8 mouse cellular contexts compared by ENCODE assay signal in genomic region chr9:96669877-96670276, GRCm38 (mm10). TPM values are rescaled to one million over a fixed set of nuclear protein-coding genes. Genes with fewer than 3 reads are reported as not detected.
DNase-seq lines count a peak whose midpoint lies in the region; ATAC-seq lines count a peak whose summit lies in the region.

No protein-coding gene starts in this region.

- H3K4me3 ChIP-seq in intestine, embryonic 14.5 days (ENCODE audit: low read depth, low read length), result peak overlapping the region; percentile 29

- no peaks in the 10 kb centered on the region for H3K27me3 ChIP-seq in intestine, embryonic 14.5 days (replicated peaks; ENCODE audit: control insufficient read depth, insufficient read depth, low read length)

- 1% methylated on average over 15 of the region's 15 CpGs for WGBS in intestine, embryonic 14.5 days

- no peaks in the 10 kb centered on the region for H3K4me1 ChIP-seq in intestine, embryonic 14.5 days (replicated peaks; ENCODE audit: control insufficient read depth, insufficient read depth, low read length)

- H3K9ac ChIP-seq in intestine, embryonic 14.5 days (ENCODE audit: low read length), result peak overlapping the region; percentile 34; the same call in 1 of the 2 replicates

- peak overlapping the region; percentile 51 for H3K4me2 ChIP-seq in intestine, embryonic 14.5 days (ENCODE audit: low read length)

- H3K36me3 ChIP-seq in intestine, embryonic 14.5 days (ENCODE audit: control insufficient read depth, insufficient read depth, low read length), result no peaks in the 10 kb centered on the region

- ATAC-seq in intestine, embryonic 14.5 days (replicated peaks; ENCODE audit: low FRiP score, low TSS enrichment, low read depth), result peak; percentile 99

- peak; percentile 87 to 91 for DNase-seq in adrenal gland, adult 18-20 months (ENCODE audit: low spot score in 2 of 2)
- peak; percentile 98 for DNase-seq in embryo, embryonic 11 days
- DNase-seq in gastrocnemius, postnatal 25 days, result peak; percentile 91
- peak; percentile 93 for DNase-seq in intestine, embryonic 14.5 days (ENCODE audit: low spot score)
- peak; percentile 97 to 98 for DNase-seq in left cerebral cortex, postnatal 14 days (ENCODE audit: low spot score in 2 of 2)
- peak; percentile 97 for DNase-seq in mesoderm, embryonic 11.5 days (ENCODE audit: low read depth, low spot score)
- DNase-seq in right cerebral cortex, postnatal 36 days (ENCODE audit: low spot score in 2 of 2), result peak; percentile 95 to 98
- DNase-seq in yolk sac, embryonic 10.5 days (ENCODE audit: low spot score), result peak; percentile 91

- intact Hi-C loops in left cerebral cortex, postnatal 14 days (cut with DNase I), result loop anchor here (2.0 to 5.0 kb wide), 3 partner anchors 97 to 149 kb away; no protein-coding TSS in a partner anchor

- 0 out of 2 replicates have a peak overlapping the region, but pooled peaks have one; percentile 36 for H3K27ac ChIP-seq in intestine, embryonic 14.5 days (ENCODE audit: low read depth)

- no peaks in the 10 kb centered on the region for H3K9me3 ChIP-seq in intestine, embryonic 14.5 days (ENCODE audit: control insufficient read depth, low read length)

RNA-seq across cellular contexts. Expression of gene Rasa2, which starts 38.5 kb away (rescaled TPM):
- 10 to 100 TPM; 12.1 to 15.4 TPM for total RNA-seq in adrenal gland, adult 18-20 months (2021)
- 1 to 10 TPM; 2.2 to 3.7 TPM for total RNA-seq in gastrocnemius, postnatal 25 days (2021)
- 20.5 and 20.8 TPM in 2 replicates for polyA plus RNA-seq in intestine, embryonic 14.5 days (2014; fragmentation: Nextera tagmentation; extraction: Ambion mirVana)
- 10 to 100 TPM; 25.3 to 26.4 TPM for total RNA-seq in left cerebral cortex, postnatal 14 days (2021)

Comparison
In these comparisons a context has a peak if more than half of its experiments do, and no peak if none do; other contexts are left out.
1. Peak in every context shown above with its lines: DNase-seq, ATAC-seq, H3K4me3 ChIP-seq and H3K27ac ChIP-seq.